Mouse (Mus musculus): ENCODE results near the gene Trappc11. TPM values are rescaled to one million over a fixed set of nuclear protein-coding genes. Genes with fewer than 3 reads are reported as not detected.

Gene Trappc11
- polyA plus RNA-seq (2016; fragmentation: Nextera tagmentation; extraction: Ambion mirVana): 32.5 and 39.2 TPM in 2 replicates

DNA sequence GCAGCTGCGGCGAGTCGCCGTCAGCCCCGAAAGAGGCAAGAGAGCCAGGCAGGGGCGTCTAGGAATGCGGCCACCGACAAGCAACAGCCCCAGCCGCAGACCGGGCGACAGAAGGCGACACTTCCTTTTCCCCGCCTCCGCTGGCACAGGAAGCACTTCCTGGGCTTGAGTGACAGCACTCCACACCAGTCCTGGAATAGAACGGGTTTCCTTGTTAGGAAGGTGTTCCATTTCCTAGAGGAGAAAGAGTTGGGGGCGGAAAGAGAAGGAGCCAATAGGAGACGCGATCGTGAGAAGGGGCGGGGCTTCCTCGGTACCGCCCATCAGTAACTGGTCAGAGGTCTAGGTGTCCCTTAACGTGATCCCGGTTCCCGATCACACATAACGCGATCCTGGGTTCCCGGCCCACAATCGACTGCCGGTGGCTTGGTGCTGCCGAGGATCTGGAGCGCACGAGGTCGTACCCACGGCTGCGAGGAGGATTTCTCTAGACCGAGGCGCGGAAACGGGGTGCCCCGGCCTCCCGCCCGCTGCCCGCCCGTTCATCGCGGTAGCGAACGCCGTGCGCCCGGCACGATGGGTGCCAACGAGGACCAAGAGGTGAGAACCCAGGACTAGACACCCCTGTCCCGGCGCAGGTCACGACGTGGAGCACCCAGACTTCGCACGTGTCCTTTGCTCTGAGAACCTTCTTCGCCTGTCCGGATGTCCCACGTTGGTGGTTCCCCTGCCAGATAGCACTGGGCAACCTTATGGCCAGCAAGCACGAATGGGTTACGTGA lies at the start of gene Trappc11, which contains the start of gene Rwdd4a:
Trappc11 (minus strand) TSS at position 127 of the 782 bp plus-strand sequence.
Rwdd4a (plus strand) TSS at position 321 of the 782 bp plus-strand sequence.
- peak within 1 kb of the TSS; percentile 91 for H3K4me3 ChIP-seq
- no peaks in the 10 kb centered on the region for H3K27me3 ChIP-seq (ENCODE audit: low read depth, poor library complexity, severe bottlenecking)
- WGBS: under 1% methylated on average over 65 of the region's 65 CpGs
- peak within 1 kb of the TSS; percentile 89 for H3K27ac ChIP-seq (replicated peaks)
- DNase-seq (ENCODE audit: low spot score): peak; percentile 92
- H3K4me1 ChIP-seq: peaks cover 29% of the 10 kb centered on the region
- no peaks in the 10 kb centered on the region for H3K9me3 ChIP-seq (replicated peaks)
- H3K36me3 ChIP-seq: peaks cover 32% of the 10 kb centered on the region

DNA sequence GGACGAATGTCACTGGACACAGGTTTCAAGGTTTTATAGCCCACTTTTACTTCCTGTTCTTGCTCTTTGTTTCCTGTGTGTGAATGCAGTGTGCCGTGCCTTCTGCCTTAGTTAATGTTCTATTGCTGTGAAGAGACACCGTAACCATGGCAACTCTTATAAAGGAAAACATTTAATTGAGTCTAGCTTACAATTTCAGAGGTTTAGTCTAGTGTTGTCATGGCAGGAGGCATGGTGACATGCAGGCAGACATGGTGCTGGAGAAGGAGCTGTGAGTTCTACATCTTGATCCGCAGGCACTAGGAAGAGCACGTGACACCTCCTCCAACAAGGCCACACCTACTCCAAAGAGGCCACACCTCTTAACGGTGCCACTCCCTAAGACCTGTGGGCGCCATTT lies 48.2 kb upstream of the Trappc11 start:
- no peaks in the 10 kb centered on the region for H3K4me1 ChIP-seq
- H3K27me3 ChIP-seq (ENCODE audit: low read depth, poor library complexity, severe bottlenecking): no peaks in the 10 kb centered on the region
- no peaks in the 10 kb centered on the region for H3K36me3 ChIP-seq
- H3K9me3 ChIP-seq (replicated peaks): peaks cover 4% of the 10 kb centered on the region; the same call in 1 of the 2 replicates
- H3K27ac ChIP-seq (replicated peaks): no peak overlapping the region
- DNase-seq (ENCODE audit: low spot score): no peak
- H3K4me3 ChIP-seq: no peak overlapping the region
- WGBS: 87% methylated on average over 7 of the region's 7 CpGs

DNA sequence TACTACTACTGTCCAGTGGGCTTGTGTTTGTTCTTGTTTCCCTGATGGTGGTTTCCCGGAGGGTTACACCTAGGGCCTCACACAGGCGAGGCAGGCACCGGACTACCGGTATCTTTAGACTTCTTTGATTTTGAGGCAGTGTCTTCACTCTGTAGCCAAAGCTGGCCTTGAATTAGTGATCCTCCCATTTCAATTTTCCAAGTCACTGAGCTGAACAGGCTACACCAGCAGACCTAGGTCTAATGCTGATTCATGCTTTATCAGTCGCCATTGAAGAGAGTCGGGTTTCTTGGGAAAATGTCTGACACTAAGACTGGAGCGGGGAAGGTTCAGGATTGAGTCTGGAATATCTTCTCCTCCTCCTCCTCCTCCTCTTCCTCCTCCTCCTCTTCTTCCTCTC lies 40.2 kb upstream of the Trappc11 start:
- no peaks in the 10 kb centered on the region for H3K4me1 ChIP-seq
- peaks cover 10% of the 10 kb centered on the region; the same call in 1 of the 2 replicates for H3K9me3 ChIP-seq (replicated peaks)
- no peak overlapping the region for H3K27ac ChIP-seq (replicated peaks)
- no peaks in the 10 kb centered on the region for H3K36me3 ChIP-seq
- WGBS: 85% methylated on average over 7 of the region's 7 CpGs
- no peak overlapping the region for H3K4me3 ChIP-seq
- DNase-seq (ENCODE audit: low spot score): no peak
- H3K27me3 ChIP-seq (ENCODE audit: low read depth, poor library complexity, severe bottlenecking): no peaks in the 10 kb centered on the region

DNA sequence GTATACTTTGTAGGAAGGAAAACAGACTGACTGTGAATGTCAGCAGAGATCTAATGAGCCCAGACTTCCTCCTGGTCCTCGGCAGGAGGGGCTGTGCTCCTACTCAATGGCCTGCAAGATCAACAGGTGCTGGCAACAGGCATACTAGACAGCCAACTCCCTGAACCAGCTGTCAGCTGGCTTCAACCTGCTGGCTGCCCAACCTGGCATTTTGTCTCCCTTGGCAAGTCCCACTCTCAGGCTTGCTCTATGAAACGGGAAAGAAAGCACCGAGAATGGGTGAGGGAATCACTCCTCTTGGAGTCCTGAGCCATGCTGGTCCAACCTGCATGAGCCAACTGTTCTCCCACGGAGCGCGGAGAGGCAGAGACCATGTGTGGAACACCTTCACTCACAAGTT lies 36.9 kb upstream of the Trappc11 start:
- Histone ChIP-seq H3K9me3 (replicated peaks) (no peaks in the 10 kb centered on the region), H3K4me3 (no peak overlapping the region), H3K4me1 (no peaks in the 10 kb centered on the region), H3K27ac (replicated peaks) (no peak overlapping the region), H3K27me3 (ENCODE audit: low read depth, poor library complexity, severe bottlenecking) (no peaks in the 10 kb centered on the region), H3K36me3 (no peaks in the 10 kb centered on the region)
- 92% methylated on average over 6 of the region's 6 CpGs for WGBS
- DNase-seq (ENCODE audit: low spot score): no peak

DNA sequence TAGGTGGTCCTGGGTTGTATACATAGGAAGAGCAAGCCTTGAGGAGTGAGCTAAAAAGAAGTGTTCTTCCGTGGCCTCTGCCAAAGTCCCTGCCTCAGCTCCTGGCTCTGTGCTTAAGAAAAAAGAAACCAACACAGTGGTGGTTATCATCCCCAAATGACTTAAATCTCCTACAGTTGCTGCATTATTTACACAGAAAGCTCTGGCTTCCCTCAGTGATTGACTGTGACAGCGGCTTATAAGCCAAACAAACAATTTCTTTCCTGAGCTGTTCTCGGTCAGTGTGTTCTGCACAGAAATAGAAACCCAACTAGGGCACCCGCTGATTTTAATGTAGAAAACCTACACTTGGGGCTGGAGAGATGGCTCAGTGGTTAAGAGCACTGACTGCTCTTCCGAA lies 34.8 kb upstream of the Trappc11 start:
- H3K27me3 ChIP-seq (ENCODE audit: low read depth, poor library complexity, severe bottlenecking): no peaks in the 10 kb centered on the region
- DNase-seq (ENCODE audit: low spot score): no peak
- no peak overlapping the region for H3K4me3 ChIP-seq
- H3K9me3 ChIP-seq (replicated peaks): no peaks in the 10 kb centered on the region
- no peaks in the 10 kb centered on the region for H3K4me1 ChIP-seq
- WGBS: 89% methylated on average over 5 of the region's 5 CpGs
- H3K36me3 ChIP-seq: no peaks in the 10 kb centered on the region
- no peak overlapping the region for H3K27ac ChIP-seq (replicated peaks)

DNA sequence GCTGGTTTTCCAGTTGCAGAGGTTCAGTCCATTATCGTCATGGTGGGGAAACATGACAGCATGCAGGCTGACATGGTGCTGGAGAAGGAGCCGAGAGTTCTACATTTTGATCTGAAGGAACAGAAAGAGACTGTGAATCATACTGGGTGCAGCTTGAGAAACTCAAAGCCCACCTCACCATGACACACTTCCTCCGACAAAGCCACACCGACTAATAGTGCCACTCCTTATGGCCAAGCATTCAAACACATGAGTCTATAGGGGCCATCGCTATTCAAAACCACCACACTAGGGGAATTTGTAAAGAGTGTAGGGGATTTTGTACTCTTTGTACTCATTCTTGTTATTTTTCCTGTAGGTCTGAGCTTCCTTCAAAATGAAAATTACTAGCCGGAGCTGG lies 33.3 kb upstream of the Trappc11 start:
- no peak for DNase-seq (ENCODE audit: low spot score)
- Histone ChIP-seq H3K27me3 (ENCODE audit: low read depth, poor library complexity, severe bottlenecking) (no peaks in the 10 kb centered on the region), H3K27ac (replicated peaks) (no peak overlapping the region), H3K4me1 (no peaks in the 10 kb centered on the region), H3K36me3 (no peaks in the 10 kb centered on the region), H3K4me3 (no peak overlapping the region), H3K9me3 (replicated peaks) (no peaks in the 10 kb centered on the region)
- WGBS: 93% methylated on average over 6 of the region's 6 CpGs

DNA sequence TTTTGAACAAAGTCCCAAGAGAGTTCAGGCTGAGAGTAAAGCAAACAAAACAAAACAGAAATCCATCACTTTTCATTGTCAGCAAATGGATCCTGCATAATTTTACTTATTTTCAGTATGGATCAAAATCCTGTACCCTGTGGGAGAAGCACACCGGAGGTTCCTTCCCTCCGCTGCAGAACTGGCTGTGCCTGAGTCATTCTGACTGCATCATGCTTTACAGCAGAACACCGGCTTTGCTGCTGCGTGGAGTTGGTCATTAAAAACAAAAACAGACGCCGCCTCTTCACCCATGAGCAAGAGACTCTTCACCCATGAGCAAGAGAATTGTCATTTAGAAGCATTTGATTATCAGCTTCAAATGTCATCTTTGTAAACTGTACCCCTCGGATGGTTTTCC lies 27.5 kb upstream of the Trappc11 start:
- H3K27ac ChIP-seq (replicated peaks): no peak overlapping the region
- no peaks in the 10 kb centered on the region for H3K27me3 ChIP-seq (ENCODE audit: low read depth, poor library complexity, severe bottlenecking)
- WGBS: 94% methylated on average over 7 of the region's 7 CpGs
- DNase-seq (ENCODE audit: low spot score): no peak
- H3K4me1 ChIP-seq: peaks cover 6% of the 10 kb centered on the region
- no peaks in the 10 kb centered on the region for H3K36me3 ChIP-seq
- H3K9me3 ChIP-seq (replicated peaks): no peaks in the 10 kb centered on the region
- H3K4me3 ChIP-seq: no peak overlapping the region

DNA sequence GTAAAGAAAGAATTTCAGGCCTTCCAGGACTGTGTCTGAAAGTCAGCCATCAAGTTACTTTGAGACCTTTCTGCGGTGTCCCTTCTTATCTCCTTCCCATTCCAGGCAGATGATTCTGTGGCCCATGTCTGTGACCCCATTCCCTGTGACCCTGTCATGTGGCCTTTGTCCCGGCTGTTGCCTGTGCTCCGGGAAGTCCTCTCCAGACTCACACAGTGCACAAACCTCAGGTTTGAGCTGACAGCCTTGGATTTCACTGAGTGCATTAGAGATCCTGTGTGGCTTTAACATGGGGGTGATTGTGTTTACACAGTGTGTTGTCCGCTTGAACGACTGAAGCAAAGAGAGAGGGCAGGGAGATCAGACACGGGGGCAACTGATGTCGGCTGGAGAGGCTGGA lies 25.0 kb upstream of the Trappc11 start:
- H3K4me1 ChIP-seq: peaks cover 6% of the 10 kb centered on the region
- H3K27ac ChIP-seq (replicated peaks): no peak overlapping the region
- H3K36me3 ChIP-seq: peaks cover 7% of the 10 kb centered on the region
- 41% methylated on average over 7 of the region's 7 CpGs for WGBS
- H3K27me3 ChIP-seq (ENCODE audit: low read depth, poor library complexity, severe bottlenecking): no peaks in the 10 kb centered on the region
- H3K4me3 ChIP-seq: no peak overlapping the region
- H3K9me3 ChIP-seq (replicated peaks): 0 out of 2 replicates have a peak, but pooled peaks cover under 1% of the 10 kb centered on the region
- DNase-seq (ENCODE audit: low spot score): no peak

DNA sequence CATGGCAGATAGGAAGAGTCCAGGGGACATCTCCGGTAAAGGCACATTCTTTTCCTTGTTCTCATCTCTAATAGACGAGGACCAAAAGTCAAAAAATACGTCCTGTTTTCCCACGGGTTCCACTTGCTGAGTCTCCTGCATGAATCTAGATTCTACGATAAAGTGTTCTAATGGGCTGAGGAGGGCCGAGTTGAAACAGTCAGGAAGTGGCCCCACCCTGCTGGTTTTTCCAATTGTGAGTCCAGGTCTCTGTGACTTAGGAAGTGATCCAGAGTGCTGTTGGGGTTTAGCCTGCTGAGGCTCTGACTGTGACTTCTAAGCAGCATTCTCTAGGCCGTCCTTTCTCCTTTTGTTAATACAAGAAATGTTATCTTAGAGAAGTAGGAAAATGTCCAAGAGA lies 23.2 kb upstream of the Trappc11 start:
- 88% methylated on average over 7 of the region's 7 CpGs for WGBS
- H3K36me3 ChIP-seq: peaks cover 17% of the 10 kb centered on the region
- no peak for DNase-seq (ENCODE audit: low spot score)

DNA sequence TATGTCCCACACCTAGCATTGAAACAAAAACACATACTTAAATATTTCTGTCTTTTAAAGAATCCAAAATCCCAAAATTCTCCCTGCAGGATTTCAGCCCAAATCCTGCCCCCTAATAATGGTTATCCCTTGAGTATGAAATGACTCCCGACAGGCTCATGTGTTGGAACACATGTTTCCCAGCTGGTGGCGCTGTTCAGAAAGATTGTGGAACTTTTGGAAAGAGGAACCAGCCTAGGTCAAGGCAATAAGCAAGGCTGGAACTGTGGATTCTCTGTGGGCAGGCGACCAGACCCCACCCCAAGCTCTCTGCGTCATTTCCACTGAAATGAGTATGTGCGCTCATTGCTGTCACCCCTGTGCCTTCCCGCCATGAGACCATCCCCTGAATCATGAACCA lies 20.3 kb upstream of the Trappc11 start:
- Histone ChIP-seq H3K36me3 (peaks cover 46% of the 10 kb centered on the region), H3K4me3 (no peak overlapping the region), H3K27ac (replicated peaks) (no peak overlapping the region), H3K9me3 (replicated peaks) (0 out of 2 replicates have a peak, but pooled peaks cover 4% of the 10 kb centered on the region), H3K27me3 (ENCODE audit: low read depth, poor library complexity, severe bottlenecking) (no peaks in the 10 kb centered on the region), H3K4me1 (peaks cover 6% of the 10 kb centered on the region)
- DNase-seq (ENCODE audit: low spot score): no peak
- WGBS: 85% methylated on average over 6 of the region's 6 CpGs

More for the DNA sequence above, 23.2 kb upstream of the Trappc11 start:
- no peak overlapping the region for H3K4me3 ChIP-seq
- H3K27me3 ChIP-seq (ENCODE audit: low read depth, poor library complexity, severe bottlenecking): no peaks in the 10 kb centered on the region
- no peak overlapping the region for H3K27ac ChIP-seq (replicated peaks)
- 0 out of 2 replicates have a peak, but pooled peaks cover 4% of the 10 kb centered on the region for H3K9me3 ChIP-seq (replicated peaks)
- H3K4me1 ChIP-seq: peaks cover 6% of the 10 kb centered on the region

DNA sequence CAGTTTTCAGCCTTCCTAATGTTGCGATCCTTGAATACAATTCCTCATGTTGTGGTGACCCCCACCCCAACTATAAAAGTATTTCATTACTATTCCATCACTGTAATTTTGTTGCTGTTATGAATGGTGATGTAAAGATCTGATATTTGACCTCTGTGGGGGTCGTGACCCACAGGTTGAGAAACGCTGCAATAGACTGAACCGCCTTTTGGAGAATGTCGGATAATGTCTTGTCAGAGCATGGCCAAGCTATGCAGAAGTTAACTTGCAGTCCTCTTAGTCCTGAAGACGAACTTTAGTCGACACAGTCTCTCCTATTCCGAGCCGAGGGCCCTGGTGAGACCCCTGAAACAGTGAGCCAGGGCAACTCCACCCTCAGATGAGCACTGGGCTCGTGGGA lies 13.8 kb upstream of the Trappc11 start:
- Histone ChIP-seq H3K4me1 (no peaks in the 10 kb centered on the region), H3K27me3 (ENCODE audit: low read depth, poor library complexity, severe bottlenecking) (no peaks in the 10 kb centered on the region), H3K36me3 (peaks cover 92% of the 10 kb centered on the region), H3K9me3 (replicated peaks) (0 out of 2 replicates have a peak, but pooled peaks cover 6% of the 10 kb centered on the region), H3K27ac (replicated peaks) (no peak overlapping the region), H3K4me3 (no peak overlapping the region)
- DNase-seq (ENCODE audit: low spot score): no peak
- WGBS: 97% methylated on average over 10 of the region's 10 CpGs

DNA sequence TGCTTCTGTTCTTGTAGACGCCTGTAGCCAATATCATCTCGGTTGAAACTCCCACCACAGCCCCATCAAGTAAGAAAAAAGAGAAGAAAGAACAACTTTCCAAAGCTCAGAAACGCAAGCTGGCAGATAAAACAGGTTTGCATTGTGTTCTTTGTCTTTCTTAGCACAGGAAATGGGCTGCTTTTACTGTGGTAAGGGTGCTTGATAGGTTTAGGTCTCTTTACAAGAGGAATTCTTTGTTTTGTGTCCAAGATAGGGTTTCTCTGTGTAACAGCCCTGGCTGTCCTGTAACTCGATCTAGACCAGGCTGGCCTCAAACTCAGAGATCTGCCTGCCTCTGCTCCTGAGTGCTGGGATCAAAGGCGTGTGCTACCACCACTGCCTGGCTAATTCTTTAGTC lies 10.8 kb upstream of the Trappc11 start:
- H3K27me3 ChIP-seq (ENCODE audit: low read depth, poor library complexity, severe bottlenecking): no peaks in the 10 kb centered on the region
- no peak overlapping the region for H3K27ac ChIP-seq (replicated peaks)
- H3K4me1 ChIP-seq: no peaks in the 10 kb centered on the region
- 89% methylated on average over 5 of the region's 5 CpGs for WGBS
- DNase-seq (ENCODE audit: low spot score): no peak
- 0 out of 2 replicates have a peak, but pooled peaks cover 6% of the 10 kb centered on the region for H3K9me3 ChIP-seq (replicated peaks)
- no peak overlapping the region for H3K4me3 ChIP-seq
- peaks cover 83% of the 10 kb centered on the region for H3K36me3 ChIP-seq

DNA sequence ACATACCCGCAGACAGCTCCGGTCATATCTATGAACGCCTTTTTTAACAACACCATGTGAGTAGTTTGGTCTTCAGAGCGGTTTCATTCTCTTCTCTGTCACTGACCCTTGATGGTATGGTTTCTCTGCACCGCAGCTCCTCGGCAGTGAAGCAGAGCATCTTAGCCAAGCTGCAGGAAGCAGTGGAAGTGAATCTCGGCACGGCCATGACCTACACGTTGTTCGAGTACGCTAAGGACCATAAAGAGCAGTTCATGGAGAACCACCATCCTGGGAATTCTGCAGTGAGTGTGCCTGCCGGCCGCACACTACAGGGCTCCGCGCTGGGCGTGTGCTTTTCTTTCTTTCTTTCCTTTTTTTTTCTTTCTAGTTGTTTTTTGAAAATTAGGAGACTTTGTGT lies 9.5 kb upstream of the Trappc11 start:
- Histone ChIP-seq H3K4me1 (no peaks in the 10 kb centered on the region), H3K9me3 (replicated peaks) (0 out of 2 replicates have a peak, but pooled peaks cover 1% of the 10 kb centered on the region), H3K27me3 (ENCODE audit: low read depth, poor library complexity, severe bottlenecking) (no peaks in the 10 kb centered on the region), H3K36me3 (peaks cover 80% of the 10 kb centered on the region), H3K4me3 (no peak overlapping the region), H3K27ac (replicated peaks) (no peak overlapping the region)
- 97% methylated on average over 16 of the region's 16 CpGs for WGBS
- no peak for DNase-seq (ENCODE audit: low spot score)

Data from midbrain, embryonic 10.5 days (tissue).